Mouse (Mus musculus): Measurements from ENCODE around the gene Col23a1. TPM values are rescaled to one million over a fixed set of nuclear protein-coding genes. Genes with fewer than 3 reads are reported as not detected.

The Col23a1 gene
- polyA plus RNA-seq, 1 experiment from 2014 or later, result 17.5 TPM

DNA sequence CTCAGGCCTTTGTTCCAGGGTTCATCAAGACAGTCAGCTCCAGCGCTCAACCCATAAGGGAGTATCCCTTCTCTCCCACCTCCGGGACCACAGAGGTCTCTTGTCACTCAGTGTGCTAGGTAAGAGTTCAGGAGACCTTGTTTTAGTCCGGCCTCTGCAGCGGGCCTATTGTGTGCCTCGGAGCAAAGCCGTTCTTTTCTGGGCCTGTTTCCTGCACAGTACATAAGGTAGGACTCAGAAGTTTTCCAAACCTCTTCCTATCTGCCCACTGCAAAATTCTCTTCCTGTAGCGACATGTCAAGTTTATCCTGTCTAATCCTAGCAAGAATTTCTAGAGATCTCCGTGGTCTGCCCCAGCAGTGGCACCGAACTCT is 294.3 kb downstream of the Col23a1 start:
- Histone ChIP-seq H3K36me3 (replicated peaks; ENCODE audit: control insufficient read depth, insufficient read depth, low read depth, low read length) (peaks cover 7% of the 10 kb centered on the region), H3K27ac (replicated peaks; ENCODE audit: low read depth, low read length) (peak overlapping the region; percentile 77), H3K4me2 (ENCODE audit: low read depth, low read length) (peak overlapping the region; percentile 36), H3K9ac (replicated peaks; ENCODE audit: low read length) (peak overlapping the region; percentile 55), H3K27me3 (ENCODE audit: control insufficient read depth, insufficient read depth, low read length) (no peaks in the 10 kb centered on the region), H3K4me3 (ENCODE audit: low read depth, low read length) (peak overlapping the region; percentile 59), H3K4me1 (ENCODE audit: control insufficient read depth, insufficient read depth, low read length) (no peaks in the 10 kb centered on the region; the same call in 1 of the 2 replicates), H3K9me3 (replicated peaks; ENCODE audit: control insufficient read depth, low read length) (no peaks in the 10 kb centered on the region)
- ATAC-seq (replicated peaks; ENCODE audit: insufficient number of reproducible peaks, low FRiP score, low TSS enrichment, low read depth) (peak; percentile 25; the same call in 1 of the 2 replicates), DNase-seq (ENCODE audit: low spot score) (no peak)
- WGBS, result 16% methylated on average over 9 of the region's 9 CpGs

DNA sequence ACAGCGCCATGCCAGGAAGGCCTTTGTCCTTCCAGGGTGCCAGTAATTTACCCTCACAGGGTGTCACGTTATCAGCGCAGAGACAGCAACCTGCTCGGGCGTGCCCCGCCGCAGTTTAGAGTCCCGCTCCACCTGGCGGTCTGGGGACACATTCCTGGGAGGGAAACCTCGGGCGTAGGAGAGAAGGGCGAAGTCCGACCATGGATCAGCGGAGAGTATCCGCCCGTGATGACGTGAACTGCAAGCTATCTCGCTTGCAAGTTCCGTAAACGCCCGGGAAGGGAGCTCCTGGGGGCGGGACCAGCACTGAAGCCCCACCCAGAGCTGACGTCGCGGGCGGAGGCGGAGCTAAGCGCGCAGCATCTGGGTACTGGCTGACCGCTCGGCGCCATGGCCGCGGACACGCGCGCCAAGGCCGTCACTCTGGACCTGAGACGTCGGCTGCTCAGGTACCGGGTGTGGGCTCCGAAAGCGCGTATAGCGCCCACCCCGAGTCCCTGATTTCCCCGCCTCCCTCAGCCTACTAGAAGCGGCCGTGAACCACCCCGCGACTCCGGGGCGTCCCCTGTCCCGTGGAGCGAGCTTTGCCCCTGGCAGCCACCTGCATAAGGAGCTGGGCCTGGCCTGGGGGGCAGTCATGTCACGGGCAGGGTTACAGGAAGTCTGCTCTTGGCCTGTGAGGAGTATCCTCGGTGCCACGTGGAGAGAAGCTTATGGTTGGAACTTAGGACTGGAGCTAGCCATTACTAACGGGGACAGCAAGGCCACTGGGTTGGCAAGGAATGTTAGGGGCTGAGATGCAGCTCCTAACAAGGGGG is 294.9 kb downstream of the Col23a1 start, which contains the start of gene Phykpl:
Phykpl (plus strand) TSS at position 327 of the 818 bp plus-strand sequence.
- no peaks in the 10 kb centered on the region for H3K9me3 ChIP-seq (replicated peaks; ENCODE audit: control insufficient read depth, low read length)
- H3K4me2 ChIP-seq (ENCODE audit: low read depth, low read length), result peak within 1 kb of the TSS; percentile 82
- peak within 1 kb of the TSS; percentile 59 for H3K4me3 ChIP-seq (ENCODE audit: low read depth, low read length)
- no peaks in the 10 kb centered on the region; the same call in 1 of the 2 replicates for H3K4me1 ChIP-seq (ENCODE audit: control insufficient read depth, insufficient read depth, low read length)
- DNase-seq (ENCODE audit: low spot score) (peak; percentile 97), ATAC-seq (replicated peaks; ENCODE audit: insufficient number of reproducible peaks, low FRiP score, low TSS enrichment, low read depth) (peak; percentile 84)
- H3K9ac ChIP-seq (replicated peaks; ENCODE audit: low read length), result peak within 1 kb of the TSS; percentile 79
- H3K36me3 ChIP-seq (replicated peaks; ENCODE audit: control insufficient read depth, insufficient read depth, low read depth, low read length), result peaks cover 7% of the 10 kb centered on the region
- H3K27me3 ChIP-seq (ENCODE audit: control insufficient read depth, insufficient read depth, low read length), result no peaks in the 10 kb centered on the region
- peak within 1 kb of the TSS; percentile 79 for H3K27ac ChIP-seq (replicated peaks; ENCODE audit: low read depth, low read length)
- under 1% methylated on average over 59 of the region's 59 CpGs for WGBS

DNA sequence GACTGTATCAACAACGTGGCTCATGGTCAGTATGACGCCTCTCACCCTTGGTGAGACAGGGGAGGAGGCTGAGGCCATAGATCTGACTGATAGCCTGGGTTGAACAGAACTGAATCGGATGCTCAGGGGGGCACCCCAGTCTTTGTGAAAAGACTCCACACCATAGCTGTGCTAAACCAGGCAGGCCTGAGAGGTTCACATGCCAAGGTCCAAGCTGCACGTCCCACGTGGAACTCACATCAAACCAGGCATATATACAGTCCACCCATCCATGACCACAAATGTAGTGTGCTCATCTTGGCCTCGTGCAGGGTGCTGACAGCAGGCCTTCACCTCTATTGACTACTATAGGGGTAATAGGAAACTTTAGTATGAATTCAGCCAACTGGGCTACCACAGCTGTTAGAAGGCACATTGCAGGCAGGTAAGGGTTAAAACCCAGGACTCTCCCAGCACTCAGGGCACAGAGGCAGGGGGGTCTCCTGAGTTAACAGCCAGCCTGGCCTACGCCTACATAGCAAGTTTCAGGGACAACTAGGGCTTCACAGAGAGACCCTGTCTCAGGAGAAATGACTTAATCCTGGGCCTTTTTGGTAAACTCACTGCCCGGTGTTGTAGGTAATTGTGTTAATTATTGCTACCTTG is 296.0 kb downstream of the Col23a1 start:
- Histone ChIP-seq H3K4me2 (ENCODE audit: low read depth, low read length) (peak overlapping the region; percentile 82), H3K9me3 (replicated peaks; ENCODE audit: control insufficient read depth, low read length) (no peaks in the 10 kb centered on the region), H3K27me3 (ENCODE audit: control insufficient read depth, insufficient read depth, low read length) (no peaks in the 10 kb centered on the region), H3K27ac (replicated peaks; ENCODE audit: low read depth, low read length) (no peak overlapping the region; the same call in 1 of the 2 replicates), H3K4me3 (ENCODE audit: low read depth, low read length) (0 out of 2 replicates have a peak overlapping the region, but pooled peaks have one; percentile 59), H3K4me1 (ENCODE audit: control insufficient read depth, insufficient read depth, low read length) (no peaks in the 10 kb centered on the region; the same call in 1 of the 2 replicates), H3K36me3 (replicated peaks; ENCODE audit: control insufficient read depth, insufficient read depth, low read depth, low read length) (peaks cover 9% of the 10 kb centered on the region), H3K9ac (replicated peaks; ENCODE audit: low read length) (peak overlapping the region; percentile 79)
- WGBS, result 65% methylated on average over 8 of the region's 8 CpGs
- no peak; the same call in 1 of the 2 replicates for ATAC-seq (replicated peaks; ENCODE audit: insufficient number of reproducible peaks, low FRiP score, low TSS enrichment, low read depth)
- DNase-seq (ENCODE audit: low spot score), result no peak

DNA sequence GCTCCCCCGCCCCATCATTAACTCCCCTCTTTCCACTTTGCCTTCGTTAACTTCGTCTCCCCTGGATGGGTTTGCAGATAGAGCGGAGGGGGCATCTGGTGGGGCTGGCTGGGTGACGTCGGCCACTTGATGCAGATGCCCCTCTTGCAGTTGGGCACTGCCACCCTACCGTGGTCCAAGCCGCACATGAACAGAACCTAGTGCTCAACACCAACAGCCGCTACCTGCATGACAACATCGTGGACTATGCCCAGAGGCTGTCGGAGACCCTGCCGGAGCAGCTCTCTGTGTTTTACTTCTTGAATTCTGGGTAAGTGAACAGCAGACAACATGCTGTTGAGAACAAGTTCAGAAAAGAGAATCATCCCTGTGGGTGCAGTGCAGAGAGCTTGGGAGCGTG is 296.7 kb downstream of the Col23a1 start:
- Histone ChIP-seq H3K9ac (replicated peaks; ENCODE audit: low read length) (no peak overlapping the region), H3K27ac (replicated peaks; ENCODE audit: low read depth, low read length) (no peak overlapping the region), H3K4me3 (ENCODE audit: low read depth, low read length) (no peak overlapping the region), H3K27me3 (ENCODE audit: control insufficient read depth, insufficient read depth, low read length) (no peaks in the 10 kb centered on the region), H3K36me3 (replicated peaks; ENCODE audit: control insufficient read depth, insufficient read depth, low read depth, low read length) (peaks cover 13% of the 10 kb centered on the region), H3K9me3 (replicated peaks; ENCODE audit: control insufficient read depth, low read length) (no peaks in the 10 kb centered on the region), H3K4me1 (ENCODE audit: control insufficient read depth, insufficient read depth, low read length) (no peaks in the 10 kb centered on the region; the same call in 1 of the 2 replicates), H3K4me2 (ENCODE audit: low read depth, low read length) (no peak overlapping the region)
- 97% methylated on average over 13 of the region's 13 CpGs for WGBS
- DNase-seq (ENCODE audit: low spot score) (no peak), ATAC-seq (replicated peaks; ENCODE audit: insufficient number of reproducible peaks, low FRiP score, low TSS enrichment, low read depth) (no peak)

DNA sequence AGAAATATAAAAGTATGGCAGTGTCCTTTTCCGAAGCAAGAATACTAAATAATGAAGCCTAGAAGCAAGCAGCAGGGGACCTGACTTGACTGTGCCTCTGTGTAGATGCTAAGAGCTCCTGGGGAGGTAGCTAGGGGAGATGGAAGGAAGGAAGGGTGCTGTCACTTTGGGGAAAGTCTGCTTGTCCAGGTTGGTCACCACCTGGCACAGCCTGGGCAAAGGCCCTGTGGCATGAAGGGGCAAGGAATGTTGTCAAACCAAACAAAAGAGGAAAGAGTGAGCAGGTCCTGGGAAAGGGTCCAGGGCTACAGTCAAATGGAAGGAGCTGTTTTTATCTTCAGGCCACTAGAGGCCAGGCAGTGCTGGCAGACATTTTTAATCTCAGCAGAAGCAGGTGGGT is 297.3 kb downstream of the Col23a1 start:
- Histone ChIP-seq H3K4me1 (ENCODE audit: control insufficient read depth, insufficient read depth, low read length) (no peaks in the 10 kb centered on the region; the same call in 1 of the 2 replicates), H3K36me3 (replicated peaks; ENCODE audit: control insufficient read depth, insufficient read depth, low read depth, low read length) (peaks cover 16% of the 10 kb centered on the region), H3K4me3 (ENCODE audit: low read depth, low read length) (no peak overlapping the region), H3K9me3 (replicated peaks; ENCODE audit: control insufficient read depth, low read length) (no peaks in the 10 kb centered on the region), H3K4me2 (ENCODE audit: low read depth, low read length) (no peak overlapping the region), H3K27me3 (ENCODE audit: control insufficient read depth, insufficient read depth, low read length) (no peaks in the 10 kb centered on the region), H3K9ac (replicated peaks; ENCODE audit: low read length) (no peak overlapping the region), H3K27ac (replicated peaks; ENCODE audit: low read depth, low read length) (no peak overlapping the region)
- ATAC-seq (replicated peaks; ENCODE audit: insufficient number of reproducible peaks, low FRiP score, low TSS enrichment, low read depth) (no peak), DNase-seq (ENCODE audit: low spot score) (no peak)
- WGBS, result 95% methylated on average over 1 of the region's 1 CpGs

DNA sequence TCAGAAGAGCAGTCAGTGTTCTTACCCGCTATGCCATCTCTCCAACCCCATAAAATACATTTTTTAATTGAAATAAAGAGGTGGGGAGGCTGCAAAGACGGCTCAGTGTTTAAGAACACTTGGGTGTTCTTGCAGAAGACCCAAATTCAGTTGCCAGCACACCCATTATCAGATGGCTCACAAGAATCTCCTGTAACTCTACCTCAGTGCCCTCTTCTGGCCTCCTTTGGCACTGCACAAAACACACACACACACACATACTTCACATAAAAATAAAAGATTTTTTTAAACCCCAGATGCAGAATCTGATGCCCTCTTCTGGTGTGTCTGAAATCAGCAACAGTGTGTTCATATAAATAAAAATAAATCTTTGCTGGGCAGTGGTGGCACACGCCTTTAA is 299.1 kb downstream of the Col23a1 start:
- H3K36me3 ChIP-seq (replicated peaks; ENCODE audit: control insufficient read depth, insufficient read depth, low read depth, low read length), result peaks cover 23% of the 10 kb centered on the region
- H3K27me3 ChIP-seq (ENCODE audit: control insufficient read depth, insufficient read depth, low read length), result no peaks in the 10 kb centered on the region
- H3K27ac ChIP-seq (replicated peaks; ENCODE audit: low read depth, low read length), result no peak overlapping the region
- H3K4me3 ChIP-seq (ENCODE audit: low read depth, low read length), result no peak overlapping the region
- H3K9me3 ChIP-seq (replicated peaks; ENCODE audit: control insufficient read depth, low read length), result no peaks in the 10 kb centered on the region
- H3K9ac ChIP-seq (replicated peaks; ENCODE audit: low read length), result no peak overlapping the region
- no peak overlapping the region for H3K4me2 ChIP-seq (ENCODE audit: low read depth, low read length)
- no peak for DNase-seq (ENCODE audit: low spot score)
- H3K4me1 ChIP-seq (ENCODE audit: control insufficient read depth, insufficient read depth, low read length), result no peaks in the 10 kb centered on the region; the same call in 1 of the 2 replicates
- 94% methylated on average over 3 of the region's 3 CpGs for whole genome bisulfite sequencing
- no peak for ATAC-seq (replicated peaks; ENCODE audit: insufficient number of reproducible peaks, low FRiP score, low TSS enrichment, low read depth)

DNA sequence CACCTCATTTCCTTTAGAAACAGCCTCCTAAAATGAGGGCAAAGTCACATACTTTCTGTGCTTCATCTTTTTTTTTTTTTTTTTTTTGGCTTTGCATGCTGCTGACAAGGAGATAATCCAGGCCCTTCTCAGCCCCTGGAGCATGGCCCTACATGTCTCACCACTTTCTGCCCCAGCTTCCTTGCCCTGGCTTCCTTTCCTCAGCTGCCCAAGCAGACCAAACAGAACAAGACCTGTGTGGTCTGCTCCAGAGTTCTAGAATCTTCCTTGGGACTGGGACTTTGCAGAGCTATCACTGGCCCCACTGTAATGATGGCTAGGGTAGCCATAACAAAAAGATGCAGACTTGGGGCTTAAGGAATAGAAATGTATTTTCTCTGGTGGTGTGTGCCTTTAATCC is 300.3 kb downstream of the Col23a1 start:
- Histone ChIP-seq H3K4me1 (ENCODE audit: control insufficient read depth, insufficient read depth, low read length) (no peaks in the 10 kb centered on the region), H3K9me3 (replicated peaks; ENCODE audit: control insufficient read depth, low read length) (no peaks in the 10 kb centered on the region), H3K27ac (replicated peaks; ENCODE audit: low read depth, low read length) (no peak overlapping the region), H3K27me3 (ENCODE audit: control insufficient read depth, insufficient read depth, low read length) (no peaks in the 10 kb centered on the region), H3K4me3 (ENCODE audit: low read depth, low read length) (no peak overlapping the region), H3K9ac (replicated peaks; ENCODE audit: low read length) (no peak overlapping the region), H3K36me3 (replicated peaks; ENCODE audit: control insufficient read depth, insufficient read depth, low read depth, low read length) (peaks cover 26% of the 10 kb centered on the region), H3K4me2 (ENCODE audit: low read depth, low read length) (no peak overlapping the region)
- no peak for DNase-seq (ENCODE audit: low spot score)
- ATAC-seq (replicated peaks; ENCODE audit: insufficient number of reproducible peaks, low FRiP score, low TSS enrichment, low read depth), result no peak

DNA sequence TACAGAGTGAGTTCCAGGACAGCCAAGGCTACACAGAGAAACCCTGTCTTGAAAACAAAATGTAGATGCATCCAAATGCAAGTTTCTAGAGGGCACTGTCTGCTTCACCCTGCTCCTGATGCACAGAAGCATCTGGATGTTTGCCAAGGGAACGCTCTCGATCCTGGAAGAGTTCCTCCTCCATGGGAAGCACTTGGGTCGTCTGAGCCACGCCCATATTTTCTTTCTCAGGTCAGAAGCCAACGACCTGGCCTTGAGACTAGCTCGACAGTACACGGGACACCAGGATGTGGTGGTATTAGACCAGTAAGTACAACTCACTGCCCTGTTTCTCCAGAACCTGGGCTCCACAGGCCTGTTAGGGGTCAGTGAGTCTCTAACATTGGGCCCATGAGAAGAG is 301.4 kb downstream of the Col23a1 start:
- Histone ChIP-seq H3K36me3 (replicated peaks; ENCODE audit: control insufficient read depth, insufficient read depth, low read depth, low read length) (peaks cover 28% of the 10 kb centered on the region), H3K4me2 (ENCODE audit: low read depth, low read length) (no peak overlapping the region), H3K4me1 (ENCODE audit: control insufficient read depth, insufficient read depth, low read length) (no peaks in the 10 kb centered on the region), H3K27ac (replicated peaks; ENCODE audit: low read depth, low read length) (no peak overlapping the region), H3K27me3 (ENCODE audit: control insufficient read depth, insufficient read depth, low read length) (no peaks in the 10 kb centered on the region), H3K9ac (replicated peaks; ENCODE audit: low read length) (no peak overlapping the region), H3K4me3 (ENCODE audit: low read depth, low read length) (no peak overlapping the region), H3K9me3 (replicated peaks; ENCODE audit: control insufficient read depth, low read length) (no peaks in the 10 kb centered on the region)
- ATAC-seq (replicated peaks; ENCODE audit: insufficient number of reproducible peaks, low FRiP score, low TSS enrichment, low read depth) (no peak), DNase-seq (ENCODE audit: low spot score) (no peak)
- WGBS, result 74% methylated on average over 7 of the region's 7 CpGs

All from embryonic facial prominence, embryonic 11.5 days (tissue).